Mouse (Mus musculus) kidney, embryonic 16.5 days (tissue): ENCODE data around the gene Orm2. TPM values are rescaled to one million over a fixed set of nuclear protein-coding genes. Genes with fewer than 3 reads are reported as not detected.
A peak's percentile ranks its signal among the peaks of the same experiment; 100 is the strongest.

Source experiments
- ATAC-seq: fragments of 200-750 bp; cut with Nextera tagmentation; 2 replicates; pipeline ENCODE4 v1.8.0; 2017; ENCODE audit warnings: moderate TSS enrichment; ENCODE audit not compliant: low FRiP score, low TSS enrichment
- H3K27ac ChIP-seq: fragments of 300-500 bp; sonication (generic); 2 replicates; pipeline ENCODE4 v1.5.1; 2014; ENCODE audit warnings: low read length
- H3K27me3 ChIP-seq: fragments of 300-500 bp; sonication (generic); 2 replicates; pipeline ENCODE4 v1.6.1; 2014; ENCODE audit warnings: low read length, control low read depth, mixed read lengths; ENCODE audit not compliant: insufficient read depth
- H3K36me3 ChIP-seq: fragments of 300-500 bp; sonication (generic); 2 replicates; pipeline ENCODE4 v1.6.1; 2014; ENCODE audit warnings: low read length, control low read depth, mixed read lengths; ENCODE audit not compliant: insufficient read depth
- H3K4me1 ChIP-seq: fragments of 300-500 bp; sonication (generic); 2 replicates; pipeline ENCODE4 v1.6.1; 2014; ENCODE audit warnings: low read length, control low read depth, mixed read lengths; ENCODE audit not compliant: insufficient read depth
- H3K4me2 ChIP-seq: fragments of 300-500 bp; sonication (generic); replicated peaks from 2 replicates; pipeline ENCODE4 v1.6.1; 2014; ENCODE audit warnings: low read depth, low read length
- H3K4me3 ChIP-seq: fragments of 300-500 bp; sonication (generic); 2 replicates; pipeline ENCODE4 v1.5.1; 2014; ENCODE audit warnings: mild to moderate bottlenecking, low read length
- H3K9ac ChIP-seq: fragments of 300-500 bp; sonication (generic); replicated peaks from 2 replicates; pipeline ENCODE4 v1.6.1; 2014; ENCODE audit warnings: low read length
- H3K9me3 ChIP-seq: fragments of 300-500 bp; sonication (generic); 2 replicates; pipeline ENCODE4 v1.6.1; 2016; ENCODE audit warnings: low read length, control low read depth
- WGBS: fragments of 180-500 bp; shearing (Covaris S2); extraction: QIAGEN DNeasy Blood & Tissue Kit; methylation state at CpG from one replicate; pipeline ENCODE4 v1.1.7; 2014; 5-methylcytosine and 5-hydroxymethylcytosine counted together
- polyA plus RNA-seq: library from polyadenylated mRNA; unstranded; fragments of >200 nt; fragmentation: Nextera tagmentation; extraction: Ambion mirVana; gene quantifications from 2 replicates; pipeline ENCODE4 v1.2.1, GENCODE M21; 2015

Gene Orm2
- polyA plus RNA-seq, 1 experiment from 2014 or later, result not detected

DNA sequence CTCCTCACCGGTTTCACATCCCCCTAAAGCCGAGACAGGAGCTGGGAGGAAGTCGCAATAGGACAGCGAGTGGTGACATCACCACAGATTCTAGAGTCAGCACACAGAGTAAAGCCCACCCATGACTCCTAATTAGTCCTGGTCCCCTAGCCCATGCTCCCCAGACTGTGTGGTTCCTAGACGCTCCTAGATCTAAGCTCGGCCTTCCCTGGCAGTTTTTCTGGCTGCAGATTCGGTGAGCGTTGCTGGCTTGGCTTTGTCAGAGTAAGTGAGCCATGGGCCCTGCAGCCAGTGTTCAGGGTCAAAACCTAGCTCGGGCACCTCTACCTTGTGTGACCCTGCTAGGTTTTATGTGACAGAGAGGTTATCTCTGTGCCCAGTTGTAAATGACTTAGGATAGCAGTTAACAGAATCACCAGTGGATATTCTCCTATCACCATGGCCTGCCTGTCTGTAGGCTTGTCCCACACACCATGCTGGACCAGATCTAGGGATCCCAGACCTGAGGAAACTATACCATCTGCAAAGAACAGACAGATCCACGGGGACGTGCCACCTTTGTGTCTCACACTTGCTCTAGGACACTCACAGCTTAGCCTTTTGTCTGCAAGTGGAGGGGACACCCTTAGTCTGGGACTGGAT lies 27.8 kb downstream of the Orm2 start:
- WGBS, result 76% methylated on average over 11 of the region's 11 CpGs
- Histone ChIP-seq H3K27me3 (no peaks in the 10 kb centered on the region), H3K9ac (no peak overlapping the region), H3K4me1 (0 out of 2 replicates have a peak, but pooled peaks cover 3% of the 10 kb centered on the region), H3K4me2 (no peak overlapping the region), H3K4me3 (no peak overlapping the region), H3K36me3 (peaks cover 28% of the 10 kb centered on the region), H3K27ac (no peak overlapping the region), H3K9me3 (no peaks in the 10 kb centered on the region)
- no peak for ATAC-seq

DNA sequence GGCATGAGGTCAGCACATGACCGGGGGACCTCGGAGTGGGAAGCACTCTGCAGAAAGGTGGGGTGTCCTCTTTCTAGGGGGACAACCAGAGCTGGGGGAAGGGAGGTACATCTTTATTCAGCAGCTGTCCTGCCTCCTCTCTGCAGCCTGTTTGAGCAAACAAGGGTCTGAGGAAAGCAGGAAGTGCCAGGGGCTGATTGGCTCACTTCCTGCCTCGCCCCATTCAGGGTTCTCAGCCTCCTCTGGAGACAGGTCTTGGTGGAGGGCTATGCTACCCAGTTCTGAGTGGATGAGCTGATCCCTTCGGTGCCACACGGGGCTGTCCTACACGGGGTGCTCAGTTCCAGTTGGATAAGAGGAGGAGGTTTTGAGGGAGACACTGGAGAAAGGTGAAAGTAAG lies 29.1 kb downstream of the Orm2 start:
- ATAC-seq, result no peak
- H3K4me1 ChIP-seq, result 0 out of 2 replicates have a peak, but pooled peaks cover 3% of the 10 kb centered on the region
- no peaks in the 10 kb centered on the region for H3K9me3 ChIP-seq
- peaks cover 23% of the 10 kb centered on the region for H3K36me3 ChIP-seq
- H3K27ac ChIP-seq, result no peak overlapping the region
- H3K9ac ChIP-seq, result no peak overlapping the region
- H3K4me3 ChIP-seq, result no peak overlapping the region
- H3K27me3 ChIP-seq, result no peaks in the 10 kb centered on the region
- 76% methylated on average over 6 of the region's 6 CpGs for WGBS
- H3K4me2 ChIP-seq, result no peak overlapping the region

DNA sequence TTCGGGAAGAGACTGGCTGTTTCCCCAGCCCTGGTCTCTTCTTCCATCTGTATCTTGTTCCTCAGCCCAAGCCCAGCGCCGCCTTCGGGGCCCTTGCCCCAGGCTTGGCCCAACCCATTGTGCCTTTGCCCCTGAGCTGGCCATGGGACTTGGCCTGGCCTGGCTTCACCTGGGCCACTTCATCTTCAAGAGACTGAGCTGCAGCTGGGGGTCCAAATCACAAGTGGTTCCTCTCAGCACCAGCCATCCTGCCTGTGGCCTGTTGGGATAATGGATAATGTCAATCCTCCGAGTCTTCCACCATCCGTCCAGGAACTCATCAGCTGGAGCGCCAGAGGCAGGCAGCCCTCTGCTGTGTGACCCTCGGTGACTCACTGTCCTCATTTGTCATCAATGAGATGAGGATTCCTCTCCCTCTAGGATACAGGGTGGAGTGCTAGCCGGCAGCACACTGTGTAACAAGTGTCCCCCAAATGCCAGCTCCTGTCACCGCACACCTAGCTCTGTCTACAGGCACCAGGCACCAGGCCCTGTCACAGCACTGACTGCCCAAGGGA lies 35.8 kb downstream of the Orm2 start:
- ATAC-seq, result no peak
- Histone ChIP-seq H3K27ac (no peak overlapping the region), H3K4me3 (no peak overlapping the region), H3K27me3 (no peaks in the 10 kb centered on the region), H3K4me1 (peaks cover 41% of the 10 kb centered on the region), H3K4me2 (no peak overlapping the region), H3K36me3 (peaks cover 19% of the 10 kb centered on the region), H3K9me3 (no peaks in the 10 kb centered on the region), H3K9ac (no peak overlapping the region; the same call in 1 of the 2 replicates)
- 84% methylated on average over 10 of the region's 10 CpGs for WGBS

DNA sequence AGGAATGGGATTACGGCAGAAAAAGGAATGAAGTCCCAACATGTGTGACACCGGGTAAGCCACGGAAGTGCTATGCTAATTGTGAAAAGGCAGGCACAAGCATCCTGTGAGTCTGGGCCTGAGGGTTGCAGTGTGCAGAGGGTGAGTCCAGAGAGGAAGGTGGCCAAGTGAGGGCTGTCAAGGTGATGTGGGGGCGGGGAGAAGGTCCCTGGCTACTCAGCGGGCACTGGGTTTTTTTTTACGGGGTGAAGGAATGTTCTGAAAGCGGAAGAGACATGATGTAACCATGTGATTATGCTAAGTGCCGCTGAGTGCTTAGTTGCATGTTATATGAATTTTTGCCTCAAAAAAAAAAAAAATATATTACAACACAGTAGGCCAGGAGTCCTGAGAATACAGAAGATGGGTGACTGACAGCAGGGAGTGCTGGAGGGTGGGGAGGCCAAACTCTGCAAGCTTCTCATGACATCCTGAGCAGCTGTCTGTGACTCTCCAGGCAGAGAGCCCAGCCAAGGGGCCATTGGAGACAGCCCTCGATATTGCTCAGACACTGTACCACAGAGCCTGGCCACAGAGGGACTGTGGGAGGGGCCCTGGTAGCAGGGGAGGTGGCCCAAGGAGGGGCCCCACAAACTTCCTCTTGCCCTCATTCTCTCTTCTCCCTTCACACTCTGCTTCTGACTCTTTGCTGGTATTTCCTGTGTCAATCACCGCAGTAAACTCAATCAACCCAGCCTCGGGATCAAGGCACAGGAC lies 36.8 kb downstream of the Orm2 start:
- peaks cover 51% of the 10 kb centered on the region for H3K4me1 ChIP-seq
- no peak for ATAC-seq
- peak overlapping the region; percentile 23; the same call in 1 of the 2 replicates for H3K27ac ChIP-seq
- 38% methylated on average over 11 of the region's 11 CpGs for WGBS
- H3K9me3 ChIP-seq, result no peaks in the 10 kb centered on the region
- peak overlapping the region; percentile 36; the same call in 1 of the 2 replicates for H3K9ac ChIP-seq
- no peak overlapping the region for H3K4me3 ChIP-seq
- no peaks in the 10 kb centered on the region for H3K27me3 ChIP-seq
- H3K4me2 ChIP-seq, result no peak overlapping the region
- peaks cover 15% of the 10 kb centered on the region for H3K36me3 ChIP-seq

DNA sequence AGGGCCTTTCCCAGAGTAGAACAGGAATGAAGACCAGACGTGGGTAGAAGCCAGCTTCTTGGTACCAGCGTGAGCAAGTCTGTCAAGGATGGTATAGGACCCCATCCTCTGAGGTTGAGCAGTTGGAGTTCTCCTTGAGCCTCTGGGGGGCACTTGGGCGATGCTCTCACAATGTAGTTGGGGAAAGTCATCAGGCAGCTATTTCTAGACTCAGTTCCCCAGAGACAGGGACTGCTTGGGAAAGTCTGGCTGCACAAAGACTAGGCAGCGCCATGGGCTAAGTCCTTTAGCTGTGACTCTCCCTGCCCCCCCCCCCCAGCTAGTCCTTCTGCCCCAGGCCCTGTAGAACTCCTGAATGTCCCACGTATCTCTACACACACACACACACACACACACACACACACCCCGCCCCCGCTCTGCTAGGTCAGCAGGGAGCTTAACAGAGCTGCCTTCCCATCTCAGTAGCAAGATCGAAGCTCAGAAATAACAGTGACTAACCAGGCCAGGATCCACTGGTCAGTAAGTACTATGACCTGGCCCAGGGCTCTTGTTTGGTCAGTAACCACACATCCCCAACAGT lies 37.5 kb downstream of the Orm2 start:
- Histone ChIP-seq H3K4me3 (no peak overlapping the region), H3K4me2 (no peak overlapping the region), H3K9me3 (no peaks in the 10 kb centered on the region), H3K36me3 (peaks cover 11% of the 10 kb centered on the region; the same call in 1 of the 2 replicates), H3K9ac (0 out of 2 replicates have a peak overlapping the region, but pooled peaks have one; percentile 11), H3K27ac (peak overlapping the region; percentile 23; the same call in 1 of the 2 replicates), H3K27me3 (no peaks in the 10 kb centered on the region), H3K4me1 (peaks cover 58% of the 10 kb centered on the region)
- WGBS, result 54% methylated on average over 7 of the region's 8 CpGs
- ATAC-seq, result no peak

DNA sequence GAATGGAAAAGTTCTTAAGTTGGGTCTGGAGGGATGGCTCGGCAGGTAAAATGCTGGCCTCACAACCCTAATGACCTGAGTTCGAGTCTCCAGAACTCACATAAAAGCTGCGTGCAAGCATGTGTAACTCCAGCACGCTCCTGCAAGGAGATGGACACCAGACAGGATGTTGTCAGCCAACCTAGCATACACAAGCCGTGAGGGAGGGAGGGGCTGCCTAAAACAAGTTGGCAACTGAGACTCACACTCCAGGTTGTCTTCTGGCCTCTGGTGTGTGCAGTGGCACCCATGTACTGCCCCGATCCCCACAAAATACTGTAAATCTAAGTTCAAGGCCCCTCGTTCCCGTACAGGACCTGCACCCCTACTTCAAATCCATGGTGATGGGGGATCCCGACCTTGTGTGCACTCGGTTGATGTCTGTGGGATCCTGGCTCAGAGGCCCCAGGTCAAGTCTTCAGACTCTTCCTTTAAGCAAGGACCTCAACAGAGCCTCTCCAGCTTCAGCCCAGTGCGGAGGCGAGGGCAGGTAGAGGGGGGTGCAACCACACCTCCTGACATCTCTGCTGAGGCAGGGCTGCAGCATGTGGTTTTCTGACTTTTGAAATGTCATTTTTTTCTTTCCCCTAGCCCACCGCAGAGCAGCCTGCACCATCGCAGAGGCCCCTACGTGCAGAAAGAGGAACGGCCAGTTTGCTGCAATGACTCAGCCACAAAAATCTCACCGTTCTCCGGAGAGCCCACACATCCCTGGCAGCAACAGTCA lies 38.5 kb downstream of the Orm2 start:
- H3K4me1 ChIP-seq, result peaks cover 68% of the 10 kb centered on the region
- 83% methylated on average over 18 of the region's 18 CpGs for WGBS
- no peak overlapping the region for H3K27ac ChIP-seq
- no peaks in the 10 kb centered on the region for H3K27me3 ChIP-seq
- no peaks in the 10 kb centered on the region for H3K9me3 ChIP-seq
- no peak for ATAC-seq
- H3K9ac ChIP-seq, result no peak overlapping the region
- H3K4me2 ChIP-seq, result no peak overlapping the region
- H3K4me3 ChIP-seq, result no peak overlapping the region
- peaks cover 7% of the 10 kb centered on the region; the same call in 1 of the 2 replicates for H3K36me3 ChIP-seq

DNA sequence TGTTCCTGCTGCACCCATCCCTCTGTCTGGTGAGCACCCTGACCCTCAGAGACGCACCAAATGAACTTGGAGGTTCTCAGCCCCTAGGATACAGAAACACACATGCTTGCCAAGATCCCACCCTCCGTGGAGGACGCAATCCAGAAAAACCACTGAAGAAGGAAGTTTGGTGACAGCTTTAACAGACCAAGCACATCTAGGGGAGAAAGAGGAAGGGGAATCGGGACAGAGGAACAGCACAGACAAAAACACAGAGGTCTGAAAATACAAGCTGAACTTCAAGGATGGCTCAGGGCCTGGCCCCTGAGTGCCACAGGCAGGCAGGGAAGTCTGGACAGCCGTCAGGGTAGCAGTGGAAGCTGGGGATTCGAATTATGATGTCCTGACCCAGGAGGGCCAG lies 39.4 kb downstream of the Orm2 start:
- Histone ChIP-seq H3K4me1 (peaks cover 69% of the 10 kb centered on the region), H3K4me3 (no peak overlapping the region), H3K9me3 (no peaks in the 10 kb centered on the region), H3K27ac (0 out of 2 replicates have a peak overlapping the region, but pooled peaks have one; percentile 15), H3K9ac (peak overlapping the region; percentile 48; the same call in 1 of the 2 replicates), H3K36me3 (0 out of 2 replicates have a peak, but pooled peaks cover 4% of the 10 kb centered on the region), H3K4me2 (peak overlapping the region; percentile 51), H3K27me3 (no peaks in the 10 kb centered on the region)
- ATAC-seq, result no peak
- 62% methylated on average over 6 of the region's 6 CpGs for WGBS

DNA sequence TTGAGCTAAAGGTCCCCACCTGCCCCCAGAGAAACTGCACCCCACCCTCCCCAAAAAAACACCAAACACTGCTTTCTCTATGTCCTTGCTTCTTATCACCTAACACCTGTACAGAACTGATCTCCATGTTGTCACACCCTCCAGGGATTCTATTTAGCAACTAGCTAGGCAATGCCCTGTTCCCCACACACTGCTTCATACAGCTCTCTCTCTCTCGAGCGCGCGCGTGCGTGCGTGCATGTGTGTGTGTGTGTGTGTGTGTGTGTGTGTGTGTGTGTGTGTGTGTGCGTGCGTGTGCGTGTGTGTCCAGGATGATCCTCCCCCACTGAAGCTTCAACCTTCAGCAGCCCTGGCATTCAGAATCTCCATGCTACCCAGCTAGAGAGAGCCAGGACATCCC lies 39.8 kb downstream of the Orm2 start:
- Histone ChIP-seq H3K4me2 (peak overlapping the region; percentile 51), H3K36me3 (0 out of 2 replicates have a peak, but pooled peaks cover 4% of the 10 kb centered on the region), H3K4me1 (peaks cover 69% of the 10 kb centered on the region), H3K27ac (peak overlapping the region; percentile 95; the same call in 1 of the 2 replicates), H3K27me3 (no peaks in the 10 kb centered on the region), H3K9me3 (no peaks in the 10 kb centered on the region), H3K4me3 (peak overlapping the region; percentile 50), H3K9ac (peak overlapping the region; percentile 77)
- WGBS, result 86% methylated on average over 10 of the region's 10 CpGs
- ATAC-seq, result no peak

DNA sequence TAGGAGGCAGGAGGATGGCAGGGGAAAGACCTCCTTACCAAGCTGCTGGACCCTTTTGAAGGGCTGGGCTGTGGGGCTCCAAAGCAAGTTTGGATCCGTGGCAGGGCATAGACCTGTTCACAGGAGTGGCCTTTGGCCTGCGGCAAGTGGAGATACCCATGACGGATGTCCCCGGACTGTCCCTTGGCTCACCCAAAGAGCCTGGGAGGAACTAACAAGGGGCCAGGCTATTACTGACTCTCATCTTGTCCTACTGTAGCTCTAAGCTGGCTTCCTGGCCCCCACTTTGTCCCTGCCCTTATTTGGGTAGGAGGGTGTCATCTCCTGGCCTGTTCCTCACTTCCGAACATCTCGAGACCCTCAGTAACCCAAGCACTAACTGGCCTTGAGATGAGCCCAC lies 40.3 kb downstream of the Orm2 start:
- H3K9me3 ChIP-seq, result no peaks in the 10 kb centered on the region
- WGBS, result 25% methylated on average over 6 of the region's 6 CpGs
- peak overlapping the region; percentile 77 for H3K9ac ChIP-seq
- peaks cover 69% of the 10 kb centered on the region for H3K4me1 ChIP-seq
- H3K27me3 ChIP-seq, result no peaks in the 10 kb centered on the region
- H3K4me3 ChIP-seq, result peak overlapping the region; percentile 50
- peak overlapping the region; percentile 95 for H3K27ac ChIP-seq
- H3K4me2 ChIP-seq, result peak overlapping the region; percentile 51
- ATAC-seq, result peak; percentile 13
- H3K36me3 ChIP-seq, result 0 out of 2 replicates have a peak, but pooled peaks cover under 1% of the 10 kb centered on the region
